Mouse (Mus musculus) embryonic stem cell, embryonic (primary cell): ENCODE measurements around the gene Gtf3c4.

Experiments
- CTCF ChIA-PET, 4 experiments: fragments of 300-600 bp in 2 of 4; fragments of 350-600 bp in 2 of 4; sonication (Branson Sonifier 250); formaldehyde crosslinking; loops; one replicate each; lab custom pipeline; 2022; ENCODE audit warnings: inconsistent platforms in 2 of 4; lab: Charles Lee
- POLR2A ChIA-PET, 4 experiments: fragments of 300-600 bp in 2 of 4; fragments of 350-600 bp in 2 of 4; sonication (Branson Sonifier 250); formaldehyde crosslinking; loops; one replicate each; lab custom pipeline; 2022; ENCODE audit warnings: antibody characterized with exemption in 4 of 4, inconsistent platforms in 1 of 4; lab: Charles Lee

The Gtf3c4 gene

DNA sequence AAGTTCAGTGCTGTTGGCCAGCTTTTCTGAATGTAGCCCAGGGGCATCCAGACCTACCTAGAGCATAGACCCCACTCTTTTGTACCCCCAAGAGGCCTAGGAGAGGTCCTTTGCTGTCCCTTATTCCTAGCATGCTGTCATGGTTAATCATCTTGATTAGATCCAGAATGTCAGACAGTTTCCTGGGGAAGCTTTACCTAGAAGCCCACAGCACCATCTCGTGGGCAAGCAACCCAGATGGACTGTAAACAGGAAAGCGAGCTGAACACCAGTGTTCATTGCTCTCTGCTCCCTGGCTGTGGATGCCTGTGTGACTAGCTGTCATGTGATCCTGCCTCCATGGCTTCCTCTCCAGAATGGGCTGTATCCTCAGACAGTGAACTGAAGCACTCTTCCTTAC lies 63.4 kb downstream of the Gtf3c4 start:
- POLR2A ChIA-PET = interaction anchor here in 2 of 4 experiments (1.0 to 1.7 kb wide), 3 partner anchors 9 to 21 kb away, joined by 3 to 4 read pairs (median 3); no protein-coding TSS in a partner anchor
- CTCF ChIA-PET = interaction anchor here in 2 of 4 experiments (0.9 to 1.9 kb wide), 5 partner anchors 11 to 276 kb away, joined by 3 to 8 read pairs (median 3); no protein-coding TSS in a partner anchor

DNA sequence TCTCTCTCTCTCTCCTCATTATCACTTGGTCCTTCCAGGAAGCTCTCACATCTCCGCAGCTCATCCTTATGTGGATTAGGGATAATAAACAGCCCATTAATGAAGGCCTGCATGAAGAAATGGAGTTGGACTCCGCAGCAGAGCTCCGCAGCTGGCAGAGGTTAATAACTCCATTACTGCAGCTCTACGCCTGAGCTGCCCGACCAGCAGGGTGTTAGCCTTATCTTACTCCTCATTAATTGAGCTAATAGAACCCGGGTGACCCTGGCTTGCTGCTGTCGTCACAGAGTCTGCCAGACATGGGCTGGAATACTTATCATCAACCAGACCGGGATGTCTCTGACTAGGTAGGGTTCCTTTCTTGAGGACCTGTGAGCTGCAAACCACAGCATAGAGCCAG lies 66.1 kb downstream of the Gtf3c4 start:
- POLR2A ChIA-PET = interaction anchor here in 1 of 4 experiments (1.0 kb wide), 1 partner anchor 105 kb away, joined by 4 read pairs; no protein-coding TSS in a partner anchor
- CTCF ChIA-PET = interaction anchor here in 1 of 4 experiments (1.1 kb wide), 1 partner anchor 158 kb away, joined by 3 read pairs; no protein-coding TSS in a partner anchor
